In genomic region chr2:92514961-92515360, GRCm38 (mm10) we compare ENCODE assay signal across 16 mouse cellular contexts. TPM values are rescaled to one million over a fixed set of nuclear protein-coding genes. Genes with fewer than 3 reads are reported as not detected.
DNase-seq lines count a peak whose midpoint lies in the region; ATAC-seq and TF ChIP-seq lines count a peak whose summit lies in the region.
"Had no signal": no experiment of that assay in that cellular context is flagged by ENCODE, and none has a peak within 500 bp of the region (broad histone marks: within the 10 kb centered on the region; RNA-seq: fewer than 3 reads in every experiment).

No protein-coding gene starts in this region.

- no peak overlapping the region for H3K4me2 ChIP-seq in liver, embryonic 11.5 days
- H3K4me2 ChIP-seq in liver, postnatal 0 days (ENCODE audit: low read depth, low read length), result no peak overlapping the region
- H3K4me2 ChIP-seq: forebrain, embryonic 15.5 days; hindbrain, embryonic 13.5 days had no signal

- H3K27me3 ChIP-seq in liver, embryonic 11.5 days (replicated peaks; ENCODE audit: control insufficient read depth, insufficient read depth, low read length), result no peaks in the 10 kb centered on the region
- H3K27me3 ChIP-seq in liver, postnatal 0 days (ENCODE audit: insufficient read depth, low read length), result no peaks in the 10 kb centered on the region
- H3K27me3 ChIP-seq: forebrain, embryonic 15.5 days; hindbrain, embryonic 13.5 days had no signal

- H3K4me1 ChIP-seq in liver, embryonic 11.5 days (replicated peaks; ENCODE audit: control insufficient read depth, insufficient read depth, low read length), result no peaks in the 10 kb centered on the region
- no peaks in the 10 kb centered on the region for H3K4me1 ChIP-seq in liver, postnatal 0 days (ENCODE audit: insufficient read depth)
- H3K4me1 ChIP-seq: forebrain, embryonic 15.5 days; hindbrain, embryonic 13.5 days had no signal

- no peak for TF ChIP-seq CTCF in gastrocnemius, adult 2 months (IDR thresholded peaks at IDR 0.05)
- no peak for TF ChIP-seq CTCF in liver, postnatal 0 days (IDR thresholded peaks at IDR 0.05; ENCODE audit: low read depth)

- peak; percentile 32 for DNase-seq in gastrocnemius, adult 2 months
- DNase-seq in gastrocnemius, postnatal 4 days (ENCODE audit: low spot score in 2 of 2), result no peak
- peak; percentile 14 for DNase-seq in liver, embryonic 11.5 days (ENCODE audit: low spot score)
- no peak for DNase-seq in liver, postnatal 0 days
- peak; percentile 29 for DNase-seq in testis, postnatal 10 days (ENCODE audit: low spot score)
- no peak for DNase-seq in testis, postnatal 14 days (ENCODE audit: low spot score)
- DNase-seq: adrenal gland, postnatal 14 days; cerebellum, adult 18-20 months; cerebellum, adult 9-11 months; cerebellum, postnatal 36 days; gastrocnemius, postnatal 10 days; heart, postnatal 10 days had no signal

- no peaks in the 10 kb centered on the region for H3K36me3 ChIP-seq in liver, embryonic 11.5 days (ENCODE audit: control insufficient read depth, insufficient read depth, low read length)
- H3K36me3 ChIP-seq in liver, postnatal 0 days (replicated peaks; ENCODE audit: insufficient read depth, low read length), result no peaks in the 10 kb centered on the region
- H3K36me3 ChIP-seq: forebrain, embryonic 15.5 days; hindbrain, embryonic 13.5 days had no signal

- no peak for ATAC-seq in liver, embryonic 11.5 days (replicated peaks; ENCODE audit: low FRiP score)
- ATAC-seq in liver, postnatal 0 days, result no peak
- no peak for ATAC-seq in megakaryocyte, adult 5-6 weeks (ENCODE audit: poor library complexity, severe bottlenecking)
- ATAC-seq: activated CD4-positive, CD25-positive, alpha-beta regulatory T cell, adult 4 months; forebrain, embryonic 15.5 days had no signal

- H3K9ac ChIP-seq in liver, embryonic 11.5 days (ENCODE audit: low read depth, low read length), result no peak overlapping the region
- no peak overlapping the region for H3K9ac ChIP-seq in liver, postnatal 0 days (replicated peaks)
- H3K9ac ChIP-seq: forebrain, embryonic 15.5 days; hindbrain, embryonic 13.5 days had no signal

- intact Hi-C loops in gastrocnemius, adult 2 months (cut with DNase I), result no loop called here

- H3K4me3 ChIP-seq in gastrocnemius, adult 2 months, result no peak overlapping the region
- no peak overlapping the region for H3K4me3 ChIP-seq in liver, embryonic 11.5 days (ENCODE audit: low read depth, low read length)
- H3K4me3 ChIP-seq in liver, postnatal 0 days (ENCODE audit: low read depth, low read length), result no peak overlapping the region
- H3K4me3 ChIP-seq: forebrain, embryonic 15.5 days; hindbrain, embryonic 13.5 days had no signal

- no peak overlapping the region for H3K27ac ChIP-seq in gastrocnemius, adult 2 months
- no peak overlapping the region for H3K27ac ChIP-seq in liver, embryonic 11.5 days (ENCODE audit: low read depth, low read length)
- H3K27ac ChIP-seq in liver, postnatal 0 days (ENCODE audit: low read depth), result no peak overlapping the region
- H3K27ac ChIP-seq: forebrain, embryonic 15.5 days; hindbrain, embryonic 13.5 days had no signal

- no peak for TF ChIP-seq EP300 in liver, postnatal 0 days (IDR thresholded peaks at IDR 0.05; ENCODE audit: low read depth)

- WGBS in liver, embryonic 11.5 days, result 55% methylated on average over 6 of the region's 6 CpGs
- WGBS in liver, postnatal 0 days (ENCODE audit: insufficient replicate concordance), result 50% methylated on average over 6 of the region's 6 CpGs

- H3K9me3 ChIP-seq in liver, embryonic 11.5 days (ENCODE audit: control insufficient read depth, low read length), result no peaks in the 10 kb centered on the region
- H3K9me3 ChIP-seq in liver, postnatal 0 days (ENCODE audit: low read length), result no peaks in the 10 kb centered on the region
- H3K9me3 ChIP-seq: forebrain, embryonic 15.5 days; hindbrain, embryonic 13.5 days had no signal

RNA-seq across cellular contexts. Expression of gene Slc35c1, which starts 54.6 kb away (rescaled TPM):
- 1 to 10 TPM; 4.9 to 5.1 TPM for total RNA-seq in gastrocnemius, adult 2 months (2021)
- 1 to 10 TPM; 7.8 to 9.8 TPM for total RNA-seq in gastrocnemius, postnatal 4 days (2021)
- 26.8 and 27.4 TPM in 2 replicates for polyA plus RNA-seq in liver, embryonic 11.5 days (2014; fragmentation: Nextera tagmentation; extraction: Ambion mirVana)
- 9.0 and 9.3 TPM in 2 replicates for polyA plus RNA-seq in liver, postnatal 0 days (2015; fragmentation: Nextera tagmentation; extraction: Ambion mirVana)
- total RNA-seq in megakaryocyte, adult 5-6 weeks (2015), result 82.5 and 84.8 TPM in 2 replicates
- 28.7 and 42.0 TPM in 2 replicates for total RNA-seq in megakaryocyte, adult 5-6 weeks (2017)

Comparison
In these comparisons a context has a peak if more than half of its experiments do, and no peak if none do; other contexts are left out.
1. DNase-seq: peak in gastrocnemius, adult 2 months (single experiment), liver, embryonic 11.5 days (single experiment) and testis, postnatal 10 days (single experiment); none in gastrocnemius, postnatal 4 days (0 of 2), liver, postnatal 0 days (single experiment) and testis, postnatal 14 days (single experiment).